ENCODE assay signal across 23 mouse cellular contexts in the genomic region with DNA sequence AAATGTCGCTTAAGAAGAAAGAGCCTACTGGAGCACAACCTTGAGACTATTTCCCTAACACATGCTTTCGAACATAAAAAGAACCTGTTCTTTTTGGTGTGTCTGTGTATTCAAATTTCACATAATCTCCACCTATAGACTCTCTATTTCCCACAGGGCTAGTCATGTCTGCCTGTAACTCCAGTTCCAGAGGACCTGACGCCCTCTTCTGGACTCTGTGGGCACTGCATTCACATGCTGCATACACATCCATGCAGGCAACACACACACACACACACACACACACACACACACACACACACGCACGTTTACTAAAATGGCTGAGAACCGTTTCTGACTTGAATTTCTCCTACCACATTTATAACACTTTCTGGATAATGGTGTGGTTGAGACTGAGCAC.
"Had no signal": no experiment of that assay in that cellular context is flagged by ENCODE, and none has a peak within 500 bp of the region (broad histone marks: within the 10 kb centered on the region; RNA-seq: fewer than 3 reads in every experiment).

No protein-coding gene starts in this region.

- H3K27me3 ChIP-seq: liver, embryonic 13.5 days; midbrain, embryonic 15.5 days; neural tube, embryonic 12.5 days had no signal

- ATAC-seq: liver, postnatal 0 days; lung, postnatal 0 days; midbrain, embryonic 15.5 days had no signal

- H3K9ac ChIP-seq: limb, embryonic 13.5 days; liver, embryonic 13.5 days; liver, postnatal 0 days; lung, embryonic 14.5 days; midbrain, embryonic 12.5 days; midbrain, embryonic 15.5 days; neural tube, embryonic 12.5 days; neural tube, embryonic 15.5 days had no signal

- H3K9me3 ChIP-seq: limb, embryonic 10.5 days; limb, embryonic 13.5 days; liver, embryonic 13.5 days; midbrain, embryonic 12.5 days; midbrain, embryonic 15.5 days; neural tube, embryonic 12.5 days; neural tube, embryonic 15.5 days had no signal

- H3K27ac ChIP-seq: layer of hippocampus, adult 2 months; limb, embryonic 10.5 days; limb, embryonic 13.5 days; liver, embryonic 13.5 days; macrophage; midbrain, embryonic 12.5 days; midbrain, embryonic 15.5 days; neural tube, embryonic 12.5 days; neural tube, embryonic 15.5 days had no signal

- DNase-seq: kidney, adult 9 months; kidney, postnatal 14 days; kidney, postnatal 4 days; layer of hippocampus, adult 9-11 months; liver; liver, embryonic 13.5 days; liver, postnatal 0 days; lung, embryonic 14.5 days; right cerebral cortex, adult 18-20 months; right cerebral cortex, postnatal 14 days; right cerebral cortex, postnatal 4 days; thymus, adult 2 months; thymus, postnatal 14 days; thymus, postnatal 4 days had no signal

- H3K4me3 ChIP-seq: layer of hippocampus, adult 2 months; limb, embryonic 10.5 days; limb, embryonic 13.5 days; liver, embryonic 13.5 days; midbrain, embryonic 12.5 days; midbrain, embryonic 15.5 days; neural tube, embryonic 12.5 days; neural tube, embryonic 15.5 days had no signal

- H3K4me2 ChIP-seq: limb, embryonic 13.5 days; liver, embryonic 13.5 days; lung, embryonic 14.5 days; midbrain, embryonic 12.5 days; midbrain, embryonic 15.5 days; neural tube, embryonic 12.5 days; neural tube, embryonic 15.5 days had no signal

- H3K36me3 ChIP-seq: limb, embryonic 10.5 days; limb, embryonic 13.5 days; liver, embryonic 13.5 days; midbrain, embryonic 12.5 days; midbrain, embryonic 15.5 days; neural tube, embryonic 12.5 days; neural tube, embryonic 15.5 days had no signal

- H3K4me1 ChIP-seq: limb, embryonic 13.5 days; liver, embryonic 13.5 days; midbrain, embryonic 15.5 days had no signal
